Mouse (Mus musculus): ENCODE results near the gene Rictor.
"Not testable (repeated sequence)": the region's sequence is repeated elsewhere in the genome, so short reads cannot be mapped to it uniquely, and the experiment has no call there.

Rictor gene

DNA sequence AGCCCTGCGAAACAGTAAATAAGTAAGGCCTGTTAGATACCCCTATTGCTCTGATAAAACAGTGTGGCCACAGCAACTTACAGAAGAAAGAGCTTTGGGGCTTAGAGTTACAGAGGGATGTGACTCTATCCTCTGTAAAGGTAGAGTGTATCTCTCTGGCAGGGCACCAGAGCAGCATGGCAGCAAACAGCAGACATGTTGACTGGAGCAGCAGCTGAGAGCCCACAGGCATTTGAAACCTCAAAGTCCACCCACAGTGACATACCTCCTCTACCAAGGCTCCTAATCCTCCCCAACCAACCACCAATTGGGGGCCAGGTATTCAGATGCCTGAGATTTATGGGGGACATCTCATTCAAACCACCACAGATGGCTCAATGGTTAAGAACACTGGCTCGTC lies 31.0 kb downstream of the Rictor start:
- no peak for DNase-seq (ENCODE audit: low spot score)

DNA sequence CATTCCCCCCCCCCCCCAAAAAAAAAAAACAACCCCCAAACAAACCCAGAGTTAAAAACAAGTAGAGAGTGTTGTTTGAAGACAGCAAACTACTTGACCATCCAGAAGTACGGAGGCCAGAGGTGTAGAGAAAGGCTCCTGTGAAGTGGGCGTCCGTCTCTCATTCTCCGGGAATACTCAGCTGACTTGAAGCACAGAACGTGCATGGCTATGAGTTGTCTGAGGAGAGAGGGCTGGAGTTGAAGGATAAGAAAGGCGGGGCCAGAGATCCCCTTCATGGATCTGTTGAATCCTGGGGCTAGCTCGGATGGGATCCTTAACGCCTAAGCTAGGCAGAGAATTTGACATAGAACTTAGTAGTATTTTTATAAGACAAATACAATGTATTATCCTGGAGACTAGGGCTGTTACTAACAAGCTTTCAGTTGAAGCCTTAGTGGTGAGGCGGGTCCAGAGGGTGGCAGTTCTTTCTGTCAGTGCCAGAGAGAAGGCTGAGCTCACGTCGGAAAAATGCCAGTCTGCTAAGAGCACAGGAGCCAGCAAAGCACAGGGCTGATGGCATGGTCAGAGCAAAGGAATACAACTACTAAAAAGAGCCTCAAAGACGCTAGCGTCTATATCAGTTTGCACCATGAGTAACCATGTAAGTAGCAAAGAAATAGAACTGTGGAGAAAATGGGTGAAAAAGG lies 34.3 kb downstream of the Rictor start:
- DNase-seq (ENCODE audit: low spot score), result no peak

DNA sequence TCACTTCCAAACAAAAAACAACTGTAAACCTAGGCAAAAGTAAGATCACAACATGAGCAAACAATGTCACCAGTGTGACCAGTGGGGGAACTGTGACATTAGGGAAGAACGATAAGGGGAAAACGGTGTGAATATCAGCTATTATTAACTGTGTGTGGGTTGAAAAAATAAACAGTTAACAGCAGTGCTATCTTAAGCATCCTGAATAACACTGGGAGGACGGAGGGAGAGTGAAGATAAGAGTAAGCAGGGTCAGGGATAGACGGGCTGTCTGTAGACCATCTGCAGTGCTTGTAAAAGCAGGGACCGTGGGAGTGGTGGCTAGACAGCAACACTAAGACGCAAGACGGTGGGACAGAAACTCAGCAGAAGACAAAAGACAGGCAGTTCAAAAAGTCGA lies 35.5 kb downstream of the Rictor start:
- DNase-seq (ENCODE audit: low spot score), result peak; percentile 36

DNA sequence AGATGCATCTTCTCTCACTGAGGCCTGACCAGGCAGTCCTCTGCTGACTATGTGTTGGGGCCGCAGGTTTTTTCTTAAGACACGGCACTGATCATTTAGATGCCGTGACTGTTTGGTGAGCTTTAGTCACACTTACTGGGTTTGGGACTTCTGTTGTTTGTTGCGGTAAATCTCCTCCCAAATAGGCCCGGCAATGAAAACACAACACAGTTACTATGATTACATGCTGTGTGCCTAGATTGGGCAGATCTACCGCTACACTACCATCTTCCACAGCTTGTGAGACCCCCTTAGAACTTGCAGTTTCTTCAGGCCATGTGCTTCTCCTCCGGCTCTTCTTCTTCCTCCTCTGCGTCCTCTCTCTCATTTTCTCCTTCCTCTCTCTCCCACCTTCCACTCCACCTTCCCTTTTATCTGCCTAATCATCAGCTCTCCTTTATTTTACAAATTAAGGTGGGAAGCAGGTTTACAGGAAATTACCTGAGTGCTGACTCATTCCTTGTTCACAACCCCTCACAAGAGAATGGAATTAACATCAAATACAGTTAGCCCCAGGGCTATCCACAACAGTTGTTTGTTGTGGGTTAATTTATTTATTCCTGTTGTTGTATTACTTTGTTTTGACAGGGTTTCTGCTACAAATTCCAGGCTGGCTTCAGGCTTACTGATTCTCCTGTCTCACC lies 38.3 kb downstream of the Rictor start:
- DNase-seq (ENCODE audit: low spot score), result not testable (repeated sequence)

DNA sequence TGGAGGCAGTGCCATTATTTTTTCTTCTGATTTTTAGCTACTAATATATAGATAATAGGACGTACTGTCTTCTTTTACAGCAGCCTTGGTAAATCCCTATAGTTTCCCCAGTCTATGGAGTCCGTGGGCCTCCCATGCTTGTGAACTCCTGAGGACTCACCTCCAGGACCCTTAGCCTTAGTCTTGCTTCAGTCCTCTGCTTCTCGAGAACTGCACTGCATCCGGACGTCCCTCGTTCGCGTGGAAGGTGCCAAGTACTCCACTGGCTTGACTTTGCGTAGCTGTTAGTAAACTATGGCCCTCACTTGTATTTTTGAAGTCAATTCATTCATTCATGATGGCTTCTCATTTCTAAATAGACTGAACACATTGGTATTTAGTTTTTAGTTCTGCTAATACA lies 38.8 kb downstream of the Rictor start:
- no peak for DNase-seq (ENCODE audit: low spot score)

DNA sequence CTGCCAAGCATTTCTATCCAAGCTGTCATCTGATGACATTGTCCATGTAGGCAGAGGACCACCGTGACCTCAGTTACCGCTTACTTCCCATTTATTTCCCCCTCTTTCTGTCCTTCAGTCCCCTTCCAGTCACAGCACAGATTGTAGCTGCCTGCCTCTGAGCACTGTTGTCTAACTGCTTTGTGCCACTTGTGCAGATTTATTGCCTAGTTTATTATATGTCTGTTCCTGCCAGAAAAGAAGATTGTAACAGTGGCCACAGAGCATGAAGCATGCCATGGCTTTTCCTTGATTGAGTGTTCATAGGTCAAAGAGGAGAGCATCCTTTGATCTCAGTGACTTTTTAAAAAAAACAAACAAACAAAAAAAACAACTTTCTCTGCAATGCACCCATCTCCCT lies 46.2 kb downstream of the Rictor start:
- no peak for DNase-seq (ENCODE audit: low spot score)

DNA sequence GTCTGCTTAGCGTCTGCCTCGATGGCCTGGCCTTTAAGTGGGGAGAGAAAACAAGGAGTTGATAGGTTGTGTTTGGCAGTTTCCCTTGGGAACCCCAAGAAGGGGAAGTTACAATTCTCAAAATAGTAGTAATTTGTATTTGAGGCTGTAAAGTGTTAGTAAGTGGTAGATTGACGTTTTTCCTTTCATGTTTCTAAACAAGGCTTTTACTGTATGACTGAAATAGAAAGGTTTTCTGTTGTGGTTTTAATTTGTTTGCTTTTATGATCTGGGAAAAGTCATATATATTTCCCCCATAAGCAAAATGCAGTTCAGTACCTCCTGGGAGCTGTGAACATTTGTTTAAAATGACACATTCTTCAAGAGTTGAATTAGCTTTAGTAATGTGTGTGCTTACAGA lies 64.1 kb downstream of the Rictor start:
- no peak for DNase-seq (ENCODE audit: low spot score)

DNA sequence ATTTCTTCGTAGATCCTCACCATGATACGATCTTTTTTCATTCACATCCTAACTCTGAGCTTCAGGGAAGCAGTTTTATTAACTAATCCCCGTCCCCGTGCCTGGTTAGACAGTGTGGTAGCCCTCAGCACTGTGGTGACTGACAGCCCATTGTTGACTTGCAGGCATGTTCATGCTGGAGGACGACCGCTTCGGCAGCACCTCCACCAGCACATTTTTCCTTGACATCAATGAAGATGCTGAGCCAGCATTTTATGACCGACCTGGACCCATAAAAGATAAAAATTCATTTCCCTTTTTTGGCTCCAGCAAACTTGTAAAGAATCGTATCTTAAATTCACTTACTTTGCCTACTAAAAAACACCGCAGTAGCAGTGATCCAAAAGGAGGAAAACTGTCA lies 78.0 kb downstream of the Rictor start:
- DNase-seq (ENCODE audit: low spot score), result no peak

DNA sequence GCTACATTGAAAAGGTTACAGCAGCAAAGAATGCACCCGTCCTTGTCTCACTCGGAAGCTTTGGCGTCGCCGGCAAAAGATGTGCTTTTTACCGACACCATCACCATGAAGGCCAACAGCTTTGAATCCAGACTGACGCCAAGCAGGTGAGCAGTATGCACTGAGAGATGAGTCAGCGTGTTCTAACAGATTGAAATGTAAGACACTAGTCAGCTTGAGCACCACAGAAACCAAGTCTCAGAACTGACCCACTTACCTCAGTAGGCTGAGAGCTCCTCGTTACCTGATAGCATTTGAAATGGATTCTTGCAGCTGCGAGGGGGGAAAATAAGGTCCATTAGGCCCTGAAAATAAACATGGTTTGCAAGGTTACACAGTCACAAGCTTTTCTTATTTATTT lies 79.1 kb downstream of the Rictor start:
- no peak for DNase-seq (ENCODE audit: low spot score)

DNA sequence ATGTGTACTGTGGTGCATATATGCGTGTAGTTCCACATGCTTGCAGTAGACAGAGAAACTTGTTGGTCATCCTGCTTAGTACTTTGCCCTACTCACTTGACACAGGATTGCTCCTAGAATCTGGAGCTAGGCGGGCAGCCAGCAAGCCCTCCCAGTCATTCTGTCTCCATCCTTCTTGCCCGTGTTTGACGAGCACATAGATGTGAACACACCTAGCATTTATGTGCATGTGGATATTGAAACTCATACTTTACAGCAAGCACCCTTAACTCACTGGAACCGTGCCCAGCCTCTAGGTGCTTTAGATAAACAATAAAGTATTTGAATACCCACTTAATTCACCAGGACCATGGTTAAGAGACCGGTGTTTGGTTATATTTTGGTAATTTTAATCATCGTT lies 81.8 kb downstream of the Rictor start:
- no peak for DNase-seq (ENCODE audit: low spot score)

DNA sequence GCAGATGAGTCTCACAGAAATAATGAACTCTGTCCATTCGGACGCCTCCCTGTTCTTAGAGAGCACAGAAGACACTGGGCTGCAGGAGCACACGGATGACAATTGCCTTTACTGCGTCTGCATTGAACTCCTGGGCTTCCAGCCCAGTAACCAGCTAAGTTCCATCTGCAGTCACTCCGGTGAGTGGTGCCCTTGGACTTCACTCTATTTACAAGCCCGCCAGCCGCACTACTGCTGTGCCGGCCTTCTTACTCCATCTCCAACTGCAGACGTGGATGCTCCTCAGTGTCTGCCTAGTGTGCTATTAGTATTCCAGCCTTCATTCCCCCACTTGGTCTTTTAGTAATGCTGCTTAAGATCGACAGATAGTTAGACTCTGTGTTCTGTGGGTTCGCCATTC lies 83.5 kb downstream of the Rictor start:
- no peak for DNase-seq (ENCODE audit: low spot score)

DNA sequence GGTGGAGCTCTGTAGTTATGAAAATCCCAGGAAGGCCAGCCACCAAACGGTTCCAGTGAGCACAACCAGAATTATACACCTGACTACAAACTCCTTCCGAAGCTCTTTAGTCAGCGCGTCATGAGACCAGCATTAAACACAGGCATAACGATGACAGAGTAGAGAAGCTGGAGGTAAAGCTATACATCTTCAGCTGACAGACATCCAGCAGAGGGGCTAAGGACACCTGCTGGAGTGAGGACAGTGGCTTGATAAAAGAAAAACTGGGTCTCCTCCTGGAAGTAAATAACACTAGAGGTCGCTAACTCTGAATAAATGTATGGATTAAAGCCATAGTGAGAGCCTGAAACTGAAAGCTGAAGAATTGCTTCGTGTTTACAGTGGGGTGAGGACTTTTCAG lies 84.7 kb downstream of the Rictor start:
- DNase-seq (ENCODE audit: low spot score), result no peak

DNA sequence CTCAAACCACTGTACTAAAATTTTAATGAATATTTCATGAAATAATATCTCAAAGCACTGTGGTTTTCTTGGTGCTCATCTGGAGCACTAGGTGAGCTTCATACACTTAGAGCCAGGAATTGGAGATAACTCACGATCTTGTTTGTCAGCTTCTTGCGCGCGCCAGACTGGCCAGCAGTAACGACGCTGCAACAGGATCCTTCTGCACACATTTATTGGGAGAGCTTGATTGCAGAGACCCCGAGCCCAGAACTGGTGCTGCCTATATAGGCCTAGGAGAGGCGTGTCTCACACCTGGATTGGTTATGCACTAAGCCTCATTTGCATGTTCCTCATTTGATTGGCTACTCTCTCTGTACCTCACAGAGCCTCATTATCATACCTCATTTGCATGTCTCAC lies 93.0 kb downstream of the Rictor start:
- not testable (repeated sequence) for DNase-seq (ENCODE audit: low spot score)

DNA sequence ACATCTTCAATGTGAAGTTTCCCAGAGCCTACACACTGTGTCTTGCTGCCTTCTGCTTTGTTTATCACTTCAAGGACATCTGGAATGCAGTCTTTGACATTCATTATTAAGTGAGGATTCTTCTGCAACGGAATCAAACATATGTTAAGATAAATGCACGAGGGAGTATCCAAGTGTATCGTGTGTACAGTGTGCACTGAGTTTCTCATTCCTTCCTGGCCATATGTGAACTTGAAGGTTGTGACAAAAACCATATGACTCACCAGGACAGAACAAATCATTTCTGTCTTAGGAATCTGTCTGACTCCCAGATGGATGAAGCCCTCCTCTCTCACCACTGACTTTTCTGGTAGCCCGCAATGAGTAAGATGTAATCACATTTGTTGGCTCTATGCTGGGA lies 107.6 kb downstream of the Rictor start:
- DNase-seq (ENCODE audit: low spot score), result no peak

DNA sequence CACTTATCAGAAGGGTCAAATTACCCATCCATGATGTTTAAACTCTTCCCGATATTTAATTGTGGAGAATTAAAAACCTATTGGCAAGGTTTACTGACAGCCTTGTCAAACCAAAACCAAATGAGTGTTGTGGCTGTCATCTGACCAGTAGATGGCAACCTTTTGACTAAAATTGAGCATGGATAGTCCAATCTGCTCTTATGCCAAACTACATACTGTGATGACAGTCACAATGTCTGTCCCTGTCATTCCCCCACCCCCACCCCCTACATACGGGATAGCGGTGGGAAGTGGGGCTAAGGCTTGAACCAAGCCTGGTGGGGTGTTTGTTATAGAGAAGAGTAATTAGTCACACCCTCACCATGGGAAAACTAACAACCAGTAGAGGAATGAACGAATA lies 132.0 kb downstream of the Rictor start:
- peak; percentile 51 for DNase-seq (ENCODE audit: low spot score)

DNA sequence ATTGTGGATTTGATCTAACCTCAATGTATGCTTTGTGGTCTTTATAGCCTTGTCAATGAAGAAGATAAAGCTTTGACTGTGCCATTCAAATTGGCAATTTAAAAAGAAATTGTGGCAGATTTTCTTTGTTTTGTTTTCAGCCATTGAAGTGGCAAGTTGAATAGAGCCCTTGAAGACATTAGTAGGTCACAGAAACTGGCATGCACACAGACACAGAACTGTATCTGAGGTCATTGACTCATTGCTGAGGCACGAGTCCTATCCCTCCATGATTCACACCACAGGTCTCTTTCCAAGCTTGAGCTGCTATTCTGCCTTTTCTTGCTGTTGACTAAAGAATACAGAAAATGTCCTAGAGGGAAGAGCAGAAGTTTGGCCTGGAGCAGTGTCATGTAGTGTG lies 141.7 kb downstream of the Rictor start:
- DNase-seq (ENCODE audit: low spot score), result no peak

Data from embryo, embryonic 10.5 days (tissue).